In genomic region chr10:76729631-76730620, GRCm38 (mm10) we compare ENCODE assay signal across 10 mouse cellular contexts. TPM values are rescaled to one million over a fixed set of nuclear protein-coding genes. Genes with fewer than 3 reads are reported as not detected.
DNase-seq lines count a peak whose midpoint lies in the region; ATAC-seq lines count a peak whose summit lies in the region.
"Had no signal": no experiment of that assay in that cellular context is flagged by ENCODE, and none has a peak within 500 bp of the region (broad histone marks: within the 10 kb centered on the region; RNA-seq: fewer than 3 reads in every experiment).

No protein-coding gene starts in this region.

- no peak overlapping the region for H3K4me2 ChIP-seq in midbrain, embryonic 13.5 days (replicated peaks)
- H3K4me2 ChIP-seq: forebrain, embryonic 15.5 days had no signal

- peak; percentile 81 for DNase-seq in right cerebral cortex, adult 18-20 months
- DNase-seq in right cerebral cortex, postnatal 4 days, result no peak
- peak; percentile 52 to 66 for DNase-seq in gastrocnemius, postnatal 36 days
- DNase-seq in left cerebral cortex, adult 9 months (ENCODE audit: low spot score in 2 of 2), result peak; percentile 55 to 72
- peak; percentile 66 for DNase-seq in skeletal muscle tissue, adult 2 months (ENCODE audit: low read depth, low spot score)
- no peak for DNase-seq in forebrain, embryonic 10.5 days (ENCODE audit: extremely low spot score, low spot score)
- no peak for DNase-seq in cerebellum, adult 9-10 months

- H3K4me3 ChIP-seq in forebrain, embryonic 10.5 days, result no peak overlapping the region
- no peak overlapping the region for H3K4me3 ChIP-seq in midbrain, embryonic 13.5 days (replicated peaks)
- H3K4me3 ChIP-seq: forebrain, embryonic 15.5 days had no signal

- intact Hi-C loops in gastrocnemius, postnatal 36 days (cut with DNase I), result loop anchor here (2.0 kb wide), 1 partner anchor 107 kb away; the partner anchor contains the start of gene Col6a2

- peaks cover 46% of the 10 kb centered on the region for H3K4me1 ChIP-seq in forebrain, embryonic 10.5 days
- peaks cover 27% of the 10 kb centered on the region for H3K4me1 ChIP-seq in midbrain, embryonic 13.5 days (replicated peaks)

- H3K27me3 ChIP-seq in forebrain, embryonic 10.5 days (ENCODE audit: poor library complexity, severe bottlenecking), result peaks cover 6% of the 10 kb centered on the region; the same call in 1 of the 2 replicates
- no peaks in the 10 kb centered on the region for H3K27me3 ChIP-seq in midbrain, embryonic 13.5 days
- H3K27me3 ChIP-seq: forebrain, embryonic 15.5 days had no signal

- no peak for ATAC-seq in midbrain, embryonic 13.5 days
- ATAC-seq: forebrain, embryonic 15.5 days had no signal

- H3K9me3 ChIP-seq in forebrain, embryonic 10.5 days, result no peaks in the 10 kb centered on the region
- no peaks in the 10 kb centered on the region for H3K9me3 ChIP-seq in midbrain, embryonic 13.5 days
- H3K9me3 ChIP-seq: forebrain, embryonic 15.5 days had no signal

- no peak overlapping the region for H3K27ac ChIP-seq in forebrain, embryonic 10.5 days
- no peak overlapping the region for H3K27ac ChIP-seq in midbrain, embryonic 13.5 days
- H3K27ac ChIP-seq: forebrain, embryonic 15.5 days; macrophage had no signal

- WGBS in forebrain, embryonic 10.5 days, result 84% methylated on average over 19 of the region's 19 CpGs
- WGBS in midbrain, embryonic 13.5 days, result 83% methylated on average over 19 of the region's 19 CpGs

- no peaks in the 10 kb centered on the region for H3K36me3 ChIP-seq in forebrain, embryonic 10.5 days (replicated peaks)
- H3K36me3 ChIP-seq in midbrain, embryonic 13.5 days, result no peaks in the 10 kb centered on the region
- H3K36me3 ChIP-seq: forebrain, embryonic 15.5 days had no signal

- H3K9ac ChIP-seq in midbrain, embryonic 13.5 days (replicated peaks), result no peak overlapping the region
- H3K9ac ChIP-seq: forebrain, embryonic 15.5 days had no signal

RNA-seq across cellular contexts. Expression of gene Col6a1, which starts 4.0 kb away (rescaled TPM):
- 10 to 100 TPM; 65.2 to 82.0 TPM for total RNA-seq in gastrocnemius, postnatal 36 days (2021)
- 3.2 TPM in 2 replicates for polyA plus RNA-seq in forebrain, embryonic 10.5 days (2016; fragmentation: Nextera tagmentation; extraction: Ambion mirVana)
- polyA plus RNA-seq in midbrain, embryonic 13.5 days (2015; fragmentation: Nextera tagmentation; extraction: Ambion mirVana), result 10.1 and 12.7 TPM in 2 replicates

Comparison
In these comparisons a context has a peak if more than half of its experiments do, and no peak if none do; other contexts are left out.
1. DNase-seq: peak in right cerebral cortex, adult 18-20 months (single experiment), gastrocnemius, postnatal 36 days (2 of 2), left cerebral cortex, adult 9 months (2 of 2) and skeletal muscle tissue, adult 2 months (single experiment); none in right cerebral cortex, postnatal 4 days (single experiment), forebrain, embryonic 10.5 days (single experiment) and cerebellum, adult 9-10 months (single experiment).